Mouse (Mus musculus): ENCODE results near the gene Thegl.

GRCm38 (mm10) chr5:77100691-77101090, 84.9 kb downstream of the Thegl start:
- TF ChIP-seq POLR2A (IDR thresholded peaks at IDR 0.05; ENCODE audit: low read depth, low read length) (no peak), CTCF (IDR thresholded peaks at IDR 0.05; ENCODE audit: extremely low read depth, insufficient read length, insufficient replicate concordance, low read depth, low read length) (no peak)

All from small intestine, adult 2 months (tissue).